Mouse (Mus musculus): Measurements from ENCODE around the gene Hist3h2a. TPM values are rescaled to one million over a fixed set of nuclear protein-coding genes. Genes with fewer than 3 reads are reported as not detected.

The Hist3h2a gene
- polyA plus RNA-seq, 1 experiment from 2014 or later, result 16.7 TPM

DNA sequence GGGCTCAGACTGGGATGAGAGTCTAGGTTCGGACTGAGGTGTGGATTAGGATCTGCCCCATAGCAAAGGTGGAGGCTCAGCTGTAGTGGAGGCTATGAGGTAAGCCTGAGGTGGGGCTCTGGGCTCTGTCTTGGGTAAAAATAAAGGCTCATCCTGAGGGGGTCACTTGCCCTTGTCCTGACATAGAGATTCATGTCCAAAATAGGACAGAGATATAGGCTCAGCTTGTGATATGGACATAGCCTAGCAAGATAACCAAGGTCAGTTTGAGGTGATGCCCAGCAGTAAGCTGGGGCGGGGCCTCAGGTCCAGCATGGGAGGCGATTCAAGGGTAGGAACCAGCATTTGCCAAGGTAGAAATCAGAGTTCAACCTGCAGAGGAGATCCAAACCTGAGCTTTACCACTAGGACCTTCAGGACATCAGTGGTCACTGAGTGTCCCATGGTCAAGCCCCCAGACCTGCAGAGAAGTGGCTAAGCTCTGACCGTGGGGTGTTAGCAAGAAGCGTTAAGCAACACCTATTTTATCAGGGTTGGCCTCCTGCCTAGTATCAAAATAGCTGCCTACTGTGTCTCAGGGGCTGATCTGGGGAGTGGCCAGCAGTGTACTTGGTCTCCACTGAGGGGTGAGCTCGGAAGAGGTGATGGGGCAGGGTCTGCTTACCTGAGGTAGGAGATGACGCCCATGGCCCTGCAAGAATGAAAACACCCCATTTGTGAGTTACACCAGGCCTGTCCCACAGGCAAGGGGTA lies 48.0 kb downstream of the Hist3h2a start:
- no peaks in the 10 kb centered on the region for H3K9me3 ChIP-seq (ENCODE audit: control insufficient read depth)
- no peak overlapping the region for H3K9ac ChIP-seq (ENCODE audit: low read depth, low read length)
- no peaks in the 10 kb centered on the region for H3K27me3 ChIP-seq (replicated peaks; ENCODE audit: control insufficient read depth, insufficient read depth, low read length)
- no peaks in the 10 kb centered on the region for H3K4me1 ChIP-seq (replicated peaks; ENCODE audit: control insufficient read depth, insufficient read depth, low read length)
- no peak for ATAC-seq
- no peaks in the 10 kb centered on the region for H3K36me3 ChIP-seq (ENCODE audit: control insufficient read depth, insufficient read depth)
- 75% methylated on average over 7 of the region's 7 CpGs for WGBS
- no peak for TF ChIP-seq CTCF (IDR thresholded peaks at IDR 0.05; ENCODE audit: low read depth)
- H3K27ac ChIP-seq (ENCODE audit: low read depth, low read length), result no peak overlapping the region
- H3K4me2 ChIP-seq (replicated peaks; ENCODE audit: low read depth), result no peak overlapping the region
- H3K4me3 ChIP-seq (ENCODE audit: low read depth, low read length), result no peak overlapping the region

Small RNA genes lying within 50 kb of the gene (microRNA-seq; reads per million reads assigned to microRNA genes)
- gene Gm44313, result not detected

Other genes starting within 250 kb of the Hist3h2a start
- not detected in 2 replicates for gene Olfr318, start 230.7 kb upstream of the Hist3h2a start, polyA plus RNA-seq (2015; fragmentation: Nextera tagmentation; extraction: Ambion mirVana)
- gene Olfr317, start 215.5 kb upstream of the Hist3h2a start, polyA plus RNA-seq (2015; fragmentation: Nextera tagmentation; extraction: Ambion mirVana), result not detected in 2 replicates
- gene Olfr316, start 202.0 kb upstream of the Hist3h2a start, polyA plus RNA-seq (2015; fragmentation: Nextera tagmentation; extraction: Ambion mirVana), result not detected in 2 replicates
- not detected in 2 replicates for gene Olfr315, start 181.5 kb upstream of the Hist3h2a start, polyA plus RNA-seq (2015; fragmentation: Nextera tagmentation; extraction: Ambion mirVana)
- gene Olfr314, start 171.7 kb upstream of the Hist3h2a start, polyA plus RNA-seq (2015; fragmentation: Nextera tagmentation; extraction: Ambion mirVana), result not detected in 2 replicates
- 1.9 and 4.1 TPM in 2 replicates for gene Fam183b, start 152.7 kb upstream of the Hist3h2a start, polyA plus RNA-seq (2015; fragmentation: Nextera tagmentation; extraction: Ambion mirVana)
- not detected in 2 replicates for gene Olfr313, start 139.7 kb upstream of the Hist3h2a start, polyA plus RNA-seq (2015; fragmentation: Nextera tagmentation; extraction: Ambion mirVana)
- gene Olfr312, start 125.4 kb upstream of the Hist3h2a start, polyA plus RNA-seq (2015; fragmentation: Nextera tagmentation; extraction: Ambion mirVana), result not detected in 2 replicates
- not detected in 2 replicates for gene Olfr311, start 115.4 kb upstream of the Hist3h2a start, polyA plus RNA-seq (2015; fragmentation: Nextera tagmentation; extraction: Ambion mirVana)
- 1.6 and 1.9 TPM in 2 replicates for gene Gm12258, start 107.5 kb upstream of the Hist3h2a start, polyA plus RNA-seq (2015; fragmentation: Nextera tagmentation; extraction: Ambion mirVana)
- 1.9 and 2.1 TPM in 2 replicates for gene 2810021J22Rik, start 87.5 kb upstream of the Hist3h2a start, polyA plus RNA-seq (2015; fragmentation: Nextera tagmentation; extraction: Ambion mirVana)
- gene Zfp39, start 50.5 kb upstream of the Hist3h2a start, polyA plus RNA-seq (2015; fragmentation: Nextera tagmentation; extraction: Ambion mirVana), result 1.5 and 1.6 TPM in 2 replicates
- gene Btnl10, start 36.8 kb upstream of the Hist3h2a start, polyA plus RNA-seq (2015; fragmentation: Nextera tagmentation; extraction: Ambion mirVana), result not detected in 2 replicates
- 113 and 117 TPM in 2 replicates for gene Rnf187, start 15.8 kb upstream of the Hist3h2a start, polyA plus RNA-seq (2015; fragmentation: Nextera tagmentation; extraction: Ambion mirVana)
- gene Hist3h2ba, start 5.8 kb upstream of the Hist3h2a start, polyA plus RNA-seq (2015; fragmentation: Nextera tagmentation; extraction: Ambion mirVana), result 6.9 and 7.8 TPM in 2 replicates
- 0.08 and 0.12 TPM in 2 replicates for gene Trim17, start within 50 bp of the Hist3h2a start, polyA plus RNA-seq (2015; fragmentation: Nextera tagmentation; extraction: Ambion mirVana)
- 8.9 and 9.7 TPM in 2 replicates for gene Trim11, start 23.4 kb downstream of the Hist3h2a start, polyA plus RNA-seq (2015; fragmentation: Nextera tagmentation; extraction: Ambion mirVana)
- gene Obscn, start 181.7 kb downstream of the Hist3h2a start, polyA plus RNA-seq (2015; fragmentation: Nextera tagmentation; extraction: Ambion mirVana), result 0.16 and 0.23 TPM in 2 replicates
- 3.4 and 4.1 TPM in 2 replicates for gene Iba57, start 209.1 kb downstream of the Hist3h2a start, polyA plus RNA-seq (2015; fragmentation: Nextera tagmentation; extraction: Ambion mirVana)
- 2.2 and 2.3 TPM in 2 replicates for gene Gjc2, start 228.5 kb downstream of the Hist3h2a start, polyA plus RNA-seq (2015; fragmentation: Nextera tagmentation; extraction: Ambion mirVana)
- gene Guk1, start 237.5 kb downstream of the Hist3h2a start, polyA plus RNA-seq (2015; fragmentation: Nextera tagmentation; extraction: Ambion mirVana), result 110 and 119 TPM in 2 replicates
- gene Mrpl55, start 247.8 kb downstream of the Hist3h2a start, polyA plus RNA-seq (2015; fragmentation: Nextera tagmentation; extraction: Ambion mirVana), result 87.1 and 96.5 TPM in 2 replicates

All from intestine, postnatal 0 days (tissue).